Mouse (Mus musculus) CH12.LX (cell line): Measurements from ENCODE around the gene Dnah1. TPM values are rescaled to one million over a fixed set of nuclear protein-coding genes. Genes with fewer than 3 reads are reported as not detected.

ENCODE experiments used
- DNase-seq: peaks from one replicate; pipeline ENCODE4 v3.0.0-alpha.2; 2013; ENCODE audit errors: extremely low read depth
- H3K27ac ChIP-seq: 2 replicates; pipeline ENCODE4 v1.5.1; 2012; ENCODE audit warnings: low read depth, mild to moderate bottlenecking, control low read depth, moderate library complexity; ENCODE audit not compliant: insufficient read depth
- H3K27me3 ChIP-seq: replicated peaks from 2 replicates; pipeline ENCODE3; 2012; ENCODE audit warnings: inconsistent platforms
- H3K36me3 ChIP-seq, 2 experiments: replicated peaks in 1 of 2; 2 replicates each; pipeline versions ENCODE3 to v1.6.1; 2012; ENCODE audit warnings: inconsistent platforms in 1 of 2, low read length in 1 of 2, mild to moderate bottlenecking in 1 of 2, mixed read lengths in 1 of 2, moderate library complexity in 1 of 2; ENCODE audit not compliant: control insufficient read depth in 1 of 2, insufficient read depth in 1 of 2
- H3K4me1 ChIP-seq, 2 experiments: 2 replicates each; pipeline ENCODE4 v1.6.1; 2012; ENCODE audit warnings: inconsistent platforms in 1 of 2, moderate library complexity in 1 of 2; ENCODE audit not compliant: insufficient read depth in 2 of 2, control insufficient read depth in 1 of 2
- H3K4me2 ChIP-seq: 2 replicates; pipeline ENCODE4 v1.6.1; 2012; ENCODE audit warnings: low read depth, mild to moderate bottlenecking, control low read depth; ENCODE audit not compliant: poor library complexity, insufficient read depth, severe bottlenecking
- H3K4me3 ChIP-seq, 3 experiments: fragments of 150-350 bp in 1 of 3; sonication (generic) in 1 of 3; replicated peaks in 1 of 3; 2 replicates each; pipeline versions ENCODE3 to v1.5.1; 2011 to 2012; ENCODE audit warnings: low read depth in 2 of 3, low read length in 2 of 3, mild to moderate bottlenecking in 2 of 3, moderate library complexity in 2 of 3, control low read depth in 1 of 3, improper control_type of control experiment in 1 of 3, inconsistent platforms in 1 of 3, mixed read lengths in 1 of 3; ENCODE audit not compliant: poor library complexity in 1 of 3
- H3K79me2 ChIP-seq: replicated peaks from 2 replicates; pipeline ENCODE4 v1.6.1; 2012; ENCODE audit warnings: mild to moderate bottlenecking, moderate library complexity; ENCODE audit not compliant: control insufficient read depth, poor library complexity, insufficient read depth, severe bottlenecking; ENCODE audit errors: extremely low read depth
- H3K9ac ChIP-seq: 2 replicates; pipeline ENCODE4 v1.6.1; 2012; ENCODE audit warnings: low read depth, mild to moderate bottlenecking, control low read depth, moderate library complexity; ENCODE audit not compliant: insufficient read depth
- H3K9me3 ChIP-seq: replicated peaks from 2 replicates; pipeline ENCODE3; 2012; ENCODE audit warnings: low read length, inconsistent platforms, mixed read lengths
- CTCF ChIP-seq, 2 experiments: IDR thresholded peaks in 1 of 2; conservative IDR thresholded peaks in 1 of 2; 2 replicates each; pipeline ENCODE4 v1.5.1; 2011 to 2012; ENCODE audit warnings: low read depth in 2 of 2, low read length in 2 of 2, improper control_type of control experiment in 1 of 2, inconsistent platforms in 1 of 2, mild to moderate bottlenecking in 1 of 2, moderate library complexity in 1 of 2
- E2F4 ChIP-seq: IDR thresholded peaks from 2 replicates; pipeline ENCODE4 v1.6.1; 2011; ENCODE audit warnings: low read depth, low read length, improper control_type of control experiment; ENCODE audit not compliant: insufficient replicate concordance
- EP300 ChIP-seq: IDR thresholded peaks from 2 replicates; pipeline ENCODE4 v1.6.1; 2011; ENCODE audit warnings: low read length, improper control_type of control experiment
- ETS1 ChIP-seq: conservative IDR thresholded peaks from 2 replicates; pipeline ENCODE4 v1.6.1; 2012; ENCODE audit warnings: low read depth, mild to moderate bottlenecking, inconsistent platforms, low read length, improper control_type of control experiment, moderate library complexity
- GABPA ChIP-seq: IDR thresholded peaks from 2 replicates; pipeline ENCODE4 v1.6.1; 2012; ENCODE audit warnings: low read depth, low read length, improper control_type of control experiment, inconsistent platforms; ENCODE audit not compliant: insufficient replicate concordance
- JUN ChIP-seq: IDR thresholded peaks from 2 replicates; pipeline ENCODE4 v1.6.1; 2011; ENCODE audit warnings: low read depth, mild to moderate bottlenecking, low read length, improper control_type of control experiment, moderate library complexity; ENCODE audit not compliant: insufficient read depth
- JUND ChIP-seq: conservative IDR thresholded peaks from 2 replicates; pipeline ENCODE4 v1.6.1; 2011; ENCODE audit warnings: low read depth, low read length, improper control_type of control experiment
- MAZ ChIP-seq: IDR thresholded peaks from 2 replicates; pipeline ENCODE4 v1.6.1; 2012; ENCODE audit warnings: low read depth, mild to moderate bottlenecking, inconsistent platforms, low read length, improper control_type of control experiment, moderate library complexity
- MYC ChIP-seq: IDR thresholded peaks from 2 replicates; pipeline ENCODE4 v1.6.1; 2011; ENCODE audit warnings: low read depth, mild to moderate bottlenecking, improper control_type of control experiment, low read length
- NELFE ChIP-seq: IDR thresholded peaks from 2 replicates; pipeline ENCODE4 v1.6.1; 2011; ENCODE audit warnings: low read depth, low read length, improper control_type of control experiment
- PAX5 ChIP-seq: IDR thresholded peaks from 2 replicates; pipeline ENCODE4 v1.6.1; 2012; ENCODE audit warnings: low read length, inconsistent platforms, mixed read lengths
- RAD21 ChIP-seq: IDR thresholded peaks from 2 replicates; pipeline ENCODE4 v1.6.1; 2011; ENCODE audit warnings: low read depth, mild to moderate bottlenecking, low read length, improper control_type of control experiment, moderate library complexity
- RCOR1 ChIP-seq: conservative IDR thresholded peaks from 2 replicates; pipeline ENCODE4 v1.6.1; 2012; ENCODE audit warnings: low read depth, mild to moderate bottlenecking, inconsistent platforms, low read length, improper control_type of control experiment
- SIN3A ChIP-seq: IDR thresholded peaks from 2 replicates; pipeline ENCODE4 v1.6.1; 2012; ENCODE audit warnings: low read length, improper control_type of control experiment, inconsistent platforms
- TCF12 ChIP-seq: IDR thresholded peaks from 2 replicates; pipeline ENCODE4 v1.6.1; 2014; ENCODE audit warnings: low read depth, mild to moderate bottlenecking, inconsistent platforms, low read length, improper control_type of control experiment
- UBTF ChIP-seq: IDR thresholded peaks from 2 replicates; pipeline ENCODE4 v1.6.1; 2012; ENCODE audit warnings: low read depth, mild to moderate bottlenecking, inconsistent platforms, low read length, improper control_type of control experiment, moderate library complexity
- USF1 ChIP-seq: IDR thresholded peaks from 2 replicates; pipeline ENCODE4 v1.6.1; 2014; ENCODE audit warnings: low read depth, mild to moderate bottlenecking, inconsistent platforms, low read length, improper control_type of control experiment
- USF2 ChIP-seq: conservative IDR thresholded peaks from 2 replicates; pipeline ENCODE4 v1.6.1; 2011; ENCODE audit warnings: low read depth, low read length, improper control_type of control experiment
- ZC3H11A ChIP-seq: IDR thresholded peaks from 2 replicates; pipeline ENCODE4 v1.6.1; 2012; ENCODE audit warnings: low read depth, mild to moderate bottlenecking, inconsistent platforms, low read length, improper control_type of control experiment
- ZKSCAN1 ChIP-seq: IDR thresholded peaks from 2 replicates; pipeline ENCODE4 v1.6.1; 2012; ENCODE audit warnings: low read depth, inconsistent platforms, low read length, improper control_type of control experiment, borderline replicate concordance
- ZMIZ1 ChIP-seq: IDR thresholded peaks from 2 replicates; pipeline ENCODE4 v1.6.1; 2012; ENCODE audit warnings: low read depth, mild to moderate bottlenecking, inconsistent platforms, low read length, improper control_type of control experiment
- ZNF384 ChIP-seq: IDR thresholded peaks from 2 replicates; pipeline ENCODE4 v1.6.1; 2012; ENCODE audit warnings: low read depth, low read length, improper control_type of control experiment, inconsistent platforms
- dilution Hi-C: fragments of 300-500 bp; cut with MboI; formaldehyde crosslinking; loops from 2 replicates; pipeline ENCODE4 v1.14.3; 2020; ENCODE audit warnings: low sequenced_read_pairs; ENCODE audit not compliant: extremely low pct_unique_long_range_greater_than_20kb, extremely low pct_ligation_motif_present
- in situ Hi-C: fragments of 300-500 bp; cut with MboI; formaldehyde crosslinking; loops from 3 replicates; pipeline ENCODE4 v1.14.3; 2019; ENCODE audit warnings: low sequenced_read_pairs, low pct_ligation_motif_present, low pct_unique_long_range_greater_than_20kb, mixed read lengths
- polyA plus RNA-seq: library from polyadenylated mRNA; unstranded; fragments of >175 nt; gene quantifications from 2 replicates; pipeline ENCODE4 v1.2.1, GENCODE M21; 2012; ENCODE audit warnings: low read depth; ENCODE audit not compliant: insufficient read length
- total RNA-seq, 2 experiments: library from RNA; depleted of rRNA; stranded (reverse); fragments of 300-350 nt in 1 of 2; fragments of >200 nt in 1 of 2; gene quantifications; 2 replicates each; pipeline ENCODE4 v1.2.3; 2012 to 2014

Dnah1 gene
- total and polyA plus RNA-seq, 3 experiments = 0.04 to 0.08 (median 0.06) TPM

GRCm38 (mm10) chr14:31335765-31336164, 12.1 kb upstream of the Dnah1 start:
- Histone ChIP-seq H3K4me3 (peak overlapping the region; percentile 50 to 95 (median 53)), H3K4me2 (peak overlapping the region; percentile 65), H3K9ac (peak overlapping the region; percentile 55; the same call in 1 of the 2 replicates), H3K36me3 (peaks cover 5 to 12% of the 10 kb centered on the region in 2 experiments), H3K79me2 (peaks cover 25% of the 10 kb centered on the region), H3K27me3 (no peaks in the 10 kb centered on the region), H3K4me1 (peaks cover 5 to 17% of the 10 kb centered on the region in 2 experiments), H3K27ac (no peak overlapping the region), H3K9me3 (no peaks in the 10 kb centered on the region)
- DNase-seq = no peak
- dilution Hi-C loops = no loop called here
- TF ChIP-seq ZMIZ1 (no peak), ZC3H11A (no peak), PAX5 (no peak), JUN (0 out of 2 replicates have a peak, but pooled peaks have one; percentile 1), JUND (no peak), EP300 (0 out of 2 replicates have a peak, but pooled peaks have one; percentile 25), E2F4 (no peak), CTCF (conservative IDR thresholded peaks at IDR 0.05 in 1 of 2, IDR thresholded peaks at IDR 0.05 in 1 of 2; ENCODE audit: low read depth in 2 of 2, low read length in 2 of 2) (no peak), MYC (0 out of 2 replicates have a peak, but pooled peaks have one; percentile 13)
- in situ Hi-C loops = no loop called here

GRCm38 (mm10) chr14:31330957-31331356, 7.3 kb upstream of the Dnah1 start:
- Histone ChIP-seq H3K36me3 (no peaks in the 10 kb centered on the region), H3K4me3 (no peak overlapping the region), H3K4me2 (no peak overlapping the region), H3K27me3 (no peaks in the 10 kb centered on the region), H3K79me2 (no peaks in the 10 kb centered on the region), H3K9me3 (no peaks in the 10 kb centered on the region), H3K4me1 (peaks cover 14 to 30% of the 10 kb centered on the region in 2 experiments), H3K9ac (no peak overlapping the region), H3K27ac (no peak overlapping the region)
- DNase-seq = no peak
- dilution Hi-C loops (no loop called here), in situ Hi-C loops (no loop called here)
- TF ChIP-seq UBTF (no peak), CTCF (conservative IDR thresholded peaks at IDR 0.05 in 1 of 2, IDR thresholded peaks at IDR 0.05 in 1 of 2; ENCODE audit: low read depth in 2 of 2, low read length in 2 of 2) (no peak), ZNF384 (no peak), RCOR1 (no peak), ZKSCAN1 (no peak), NELFE (no peak), MAZ (no peak), RAD21 (no peak), ZC3H11A (no peak), PAX5 (no peak), TCF12 (no peak), MYC (no peak), USF1 (no peak), ETS1 (no peak), JUN (no peak), EP300 (no peak), GABPA (no peak), SIN3A (no peak), USF2 (no peak), ZMIZ1 (no peak)
